Mouse (Mus musculus) small intestine, adult 2 months (tissue): ENCODE measurements around the gene Pfkp. TPM values are rescaled to one million over a fixed set of nuclear protein-coding genes. Genes with fewer than 3 reads are reported as not detected.

Experiments used
- H3K27ac ChIP-seq: fragments of 200-500 bp; 2 replicates; pipeline ENCODE4 v1.5.1; 2012; ENCODE audit warnings: low read depth, low read length, control low read depth, inconsistent platforms; ENCODE audit not compliant: insufficient read depth
- H3K27me3 ChIP-seq: fragments of 200-500 bp; 2 replicates; pipeline ENCODE4 v1.6.1; 2012; ENCODE audit warnings: mild to moderate bottlenecking, moderate library complexity, low read length, inconsistent platforms; ENCODE audit not compliant: control insufficient read depth, insufficient read depth
- H3K36me3 ChIP-seq: fragments of 200-500 bp; 2 replicates; pipeline ENCODE4 v1.6.1; 2012; ENCODE audit warnings: mild to moderate bottlenecking, low read length, control low read depth, inconsistent platforms; ENCODE audit not compliant: control insufficient read depth, insufficient read depth
- H3K4me1 ChIP-seq: fragments of 200-500 bp; 2 replicates; pipeline ENCODE4 v1.6.1; 2012; ENCODE audit warnings: low read length, inconsistent platforms, mixed read lengths; ENCODE audit not compliant: control insufficient read depth, insufficient read depth, insufficient read length
- H3K4me3 ChIP-seq: fragments of 200-500 bp; 2 replicates; pipeline ENCODE4 v1.5.1; 2012; ENCODE audit warnings: low read depth, mild to moderate bottlenecking, control low read depth, inconsistent platforms, low read length, moderate library complexity
- CTCF ChIP-seq: fragments of 200-500 bp; IDR thresholded peaks from 2 replicates; pipeline ENCODE4 v1.5.1; 2012; ENCODE audit warnings: low read depth, mild to moderate bottlenecking, control low read depth, inconsistent platforms, low read length, moderate library complexity, mixed read lengths; ENCODE audit not compliant: insufficient replicate concordance, insufficient read length; ENCODE audit errors: extremely low read depth
- POLR2A ChIP-seq: fragments of 200-500 bp; IDR thresholded peaks from 2 replicates; pipeline ENCODE4 v1.6.1; 2012; ENCODE audit warnings: low read depth, mild to moderate bottlenecking, control low read depth, inconsistent platforms, low read length, moderate library complexity
- WGBS: fragments of 180-500 bp; shearing (Covaris S2); methylation state at CpG from one replicate; pipeline ENCODE4 v1.1.7; 2018; 5-methylcytosine and 5-hydroxymethylcytosine counted together
- polyA plus RNA-seq: library from polyadenylated mRNA; depleted of rRNA; stranded (reverse); fragments of >200 nt; gene quantifications from 2 replicates; pipeline ENCODE4 v1.2.3, GENCODE M21; 2012

Gene Pfkp
- polyA plus RNA-seq, 1 experiment = 159 TPM

DNA sequence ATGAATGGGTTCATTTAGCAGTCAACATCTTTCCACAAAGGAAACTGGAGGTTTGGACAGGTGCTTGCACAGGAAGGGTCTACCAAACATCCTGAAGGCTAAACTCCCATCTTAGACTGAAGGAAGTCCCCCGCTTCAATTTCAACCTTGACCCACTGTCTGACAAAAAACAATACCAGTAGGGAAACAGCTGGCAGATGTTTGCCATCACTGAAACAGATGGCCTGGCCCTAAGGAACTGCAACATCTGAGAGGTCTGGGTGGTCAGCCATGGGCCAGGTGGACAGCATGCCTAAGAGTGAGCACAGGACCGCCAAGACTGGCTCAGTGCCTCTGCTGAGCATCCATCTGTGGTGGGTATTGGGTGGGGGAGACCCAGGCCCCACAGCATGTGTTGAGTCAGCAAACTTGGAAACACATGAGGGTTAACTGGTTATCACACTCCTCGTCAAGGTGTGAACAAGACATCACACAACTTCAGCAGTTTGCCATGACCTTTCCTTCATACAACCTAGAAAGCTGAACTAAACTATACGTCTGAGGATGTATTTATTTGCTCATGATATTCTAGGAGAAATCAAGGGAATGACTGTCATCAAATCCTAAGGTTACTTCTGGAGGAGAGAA is 65.0 kb downstream of the Pfkp start:
- 76% methylated on average over 4 of the region's 4 CpGs for WGBS
- no peak overlapping the region for H3K27ac ChIP-seq
- H3K27me3 ChIP-seq = no peaks in the 10 kb centered on the region
- peaks cover 85% of the 10 kb centered on the region for H3K36me3 ChIP-seq
- TF ChIP-seq POLR2A (no peak), CTCF (no peak)
- H3K4me1 ChIP-seq = no peaks in the 10 kb centered on the region
- H3K4me3 ChIP-seq = no peak overlapping the region

DNA sequence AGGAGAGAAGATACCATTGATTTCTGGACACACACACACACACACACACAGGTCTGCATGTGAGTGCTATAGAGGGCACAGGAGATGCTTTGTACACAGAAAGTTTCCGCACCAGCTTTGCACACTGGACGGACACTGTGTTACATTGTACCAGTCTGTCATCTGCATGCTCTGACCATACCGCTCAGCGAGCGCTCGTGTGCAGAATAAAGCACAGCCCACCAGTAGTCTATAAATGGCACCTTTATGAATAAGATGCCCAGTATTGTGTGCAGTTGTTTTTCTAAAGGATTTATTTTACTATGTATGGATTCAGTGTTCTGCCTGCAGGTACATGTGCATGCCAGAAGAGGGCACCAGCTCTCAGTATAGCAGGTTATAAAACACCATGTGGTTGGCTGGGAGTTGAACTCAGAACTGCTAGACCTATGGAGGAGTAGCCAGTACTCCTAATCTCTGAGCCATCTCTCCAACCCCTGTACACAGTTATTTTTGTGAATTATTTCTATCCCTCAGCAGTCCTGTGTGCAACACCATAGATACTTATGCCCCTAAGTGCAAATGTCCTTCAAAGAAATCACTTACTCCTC is 72.6 kb downstream of the Pfkp start:
- peaks cover 37% of the 10 kb centered on the region for H3K36me3 ChIP-seq
- 96% methylated on average over 6 of the region's 6 CpGs for WGBS
- TF ChIP-seq POLR2A (no peak), CTCF (peak; percentile 33; the same call in 1 of the 2 replicates)

DNA sequence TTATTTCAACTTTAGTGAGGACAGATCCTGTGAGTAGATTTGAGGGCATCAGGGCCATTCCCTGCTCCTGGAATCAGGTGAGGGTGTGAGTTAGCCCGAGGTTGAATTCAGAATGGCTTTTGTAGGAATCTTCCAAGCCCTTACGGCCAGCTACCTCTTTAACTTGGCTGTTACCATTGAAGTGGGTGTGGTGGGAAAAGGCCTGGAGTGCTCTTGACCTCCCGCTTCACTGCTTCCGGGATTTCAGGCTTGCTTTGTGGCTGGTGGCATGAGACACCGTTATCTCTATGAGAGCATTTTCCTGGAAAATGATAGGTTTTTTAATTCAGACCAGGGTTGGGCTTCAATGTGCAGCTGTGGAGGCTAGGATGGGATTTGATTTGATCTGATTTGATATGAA is 83.0 kb downstream of the Pfkp start:
- H3K4me1 ChIP-seq = no peaks in the 10 kb centered on the region
- no peaks in the 10 kb centered on the region for H3K27me3 ChIP-seq
- TF ChIP-seq POLR2A (no peak), CTCF (no peak)
- WGBS = 83% methylated on average over 5 of the region's 5 CpGs
- no peak overlapping the region for H3K4me3 ChIP-seq
- peaks cover 23% of the 10 kb centered on the region for H3K36me3 ChIP-seq
- H3K27ac ChIP-seq = no peak overlapping the region

More for the DNA sequence above, 72.6 kb downstream of the Pfkp start:
- Histone ChIP-seq H3K27ac (no peak overlapping the region), H3K4me3 (no peak overlapping the region), H3K27me3 (no peaks in the 10 kb centered on the region), H3K4me1 (no peaks in the 10 kb centered on the region)

DNA sequence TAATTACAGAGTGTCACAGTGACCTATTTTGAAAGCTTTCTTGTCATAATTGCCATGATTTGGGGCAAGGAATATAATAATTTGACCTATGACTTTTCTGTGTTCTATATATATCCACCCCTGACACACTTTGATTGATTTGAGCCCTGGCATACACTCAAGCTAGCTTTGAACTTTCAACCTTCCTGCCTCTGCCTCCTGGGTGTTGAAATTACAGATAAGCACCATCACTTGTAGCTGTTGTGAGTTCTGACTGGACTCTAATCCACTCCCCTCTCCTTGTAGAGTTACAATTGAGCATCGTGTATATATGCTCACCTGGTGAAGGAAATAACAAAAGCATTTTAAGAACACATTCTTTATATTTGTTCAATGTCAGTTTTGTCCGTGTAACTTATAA is 86.2 kb downstream of the Pfkp start:
- Histone ChIP-seq H3K27ac (no peak overlapping the region), H3K4me3 (no peak overlapping the region), H3K27me3 (no peaks in the 10 kb centered on the region), H3K36me3 (peaks cover 27% of the 10 kb centered on the region), H3K4me1 (no peaks in the 10 kb centered on the region)
- TF ChIP-seq POLR2A (no peak), CTCF (no peak)
- 77% methylated on average over 2 of the region's 2 CpGs for WGBS

DNA sequence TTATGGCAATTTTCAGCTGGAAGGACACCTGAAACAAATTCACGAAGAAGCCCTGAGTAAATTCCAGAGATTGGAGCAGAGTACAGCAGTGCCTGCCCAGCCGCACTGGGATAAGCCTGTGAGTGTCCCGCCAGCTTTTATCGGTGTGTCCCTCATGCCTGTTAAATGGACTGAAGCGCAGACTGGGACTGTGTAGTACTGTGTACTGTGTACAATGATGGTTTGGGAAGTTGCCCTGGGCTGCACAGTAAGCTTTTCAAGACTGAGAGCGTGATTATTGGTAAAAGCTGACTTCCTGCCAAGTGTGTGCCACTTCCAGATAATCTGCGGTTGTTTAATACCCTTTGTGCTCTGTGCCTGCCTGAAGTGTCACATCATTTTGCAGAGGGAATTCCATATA is 90.8 kb downstream of the Pfkp start:
- Histone ChIP-seq H3K27ac (no peak overlapping the region), H3K4me3 (no peak overlapping the region), H3K4me1 (no peaks in the 10 kb centered on the region), H3K27me3 (no peaks in the 10 kb centered on the region), H3K36me3 (peaks cover 41% of the 10 kb centered on the region)
- 77% methylated on average over 7 of the region's 7 CpGs for WGBS
- no peak for TF ChIP-seq POLR2A
- no peak for TF ChIP-seq CTCF

DNA sequence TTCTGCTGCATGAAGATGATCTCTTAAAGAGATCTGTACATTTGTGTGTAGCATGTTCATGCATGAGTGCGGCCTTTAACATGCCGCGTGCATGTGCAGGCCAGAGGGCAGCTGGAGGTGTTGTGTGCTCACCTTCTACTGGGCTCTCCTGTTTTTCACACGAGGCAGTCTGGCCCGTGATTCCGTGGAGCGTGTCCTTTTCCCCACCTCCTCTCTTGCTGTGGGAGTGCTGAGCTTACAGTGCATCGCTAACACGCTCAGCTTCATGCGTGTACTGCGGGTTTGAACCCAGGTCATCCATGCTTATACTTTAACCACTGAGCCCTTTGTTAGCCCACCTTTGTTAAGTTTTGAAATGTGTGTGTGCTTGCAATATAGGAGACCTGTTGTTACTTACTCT is 92.9 kb downstream of the Pfkp start:
- H3K27ac ChIP-seq = no peak overlapping the region
- 95% methylated on average over 11 of the region's 11 CpGs for WGBS
- H3K27me3 ChIP-seq = no peaks in the 10 kb centered on the region
- H3K36me3 ChIP-seq = peaks cover 39% of the 10 kb centered on the region
- no peaks in the 10 kb centered on the region for H3K4me1 ChIP-seq
- no peak for TF ChIP-seq POLR2A
- no peak for TF ChIP-seq CTCF
- H3K4me3 ChIP-seq = no peak overlapping the region

DNA sequence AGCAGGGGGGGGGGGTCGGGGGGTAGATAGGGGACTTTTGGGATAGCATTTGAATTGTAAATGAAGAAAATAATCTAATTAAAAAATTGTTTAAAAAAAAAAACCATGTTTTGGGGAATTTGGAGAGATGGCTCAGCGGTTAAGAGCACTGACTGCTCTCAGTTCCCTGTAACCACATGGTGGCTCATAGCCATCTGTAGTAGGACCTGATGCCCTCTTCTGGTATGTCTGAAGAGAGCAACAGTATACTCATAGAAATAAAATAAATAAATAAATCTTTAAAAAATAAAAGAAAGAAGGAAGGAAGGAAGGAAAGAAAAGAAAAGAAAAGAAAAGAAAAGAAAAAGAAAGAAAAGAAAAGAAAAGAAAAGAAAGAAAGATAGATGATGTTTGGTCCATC is 94.9 kb downstream of the Pfkp start:
- no peaks in the 10 kb centered on the region for H3K4me1 ChIP-seq
- no peak overlapping the region for H3K27ac ChIP-seq
- H3K27me3 ChIP-seq = no peaks in the 10 kb centered on the region
- no peak for TF ChIP-seq CTCF
- TF ChIP-seq POLR2A = no peak
- WGBS = 83% methylated on average over 2 of the region's 2 CpGs
- H3K36me3 ChIP-seq = peaks cover 33% of the 10 kb centered on the region
- no peak overlapping the region for H3K4me3 ChIP-seq
